Mouse (Mus musculus) kidney, embryonic 14.5 days (tissue): ENCODE measurements around the gene Tex2. TPM values are rescaled to one million over a fixed set of nuclear protein-coding genes. Genes with fewer than 3 reads are reported as not detected.
"Not testable (repeated sequence)": the region's sequence is repeated elsewhere in the genome, so short reads cannot be mapped to it uniquely, and the experiment has no call there.

ENCODE experiments used
- ATAC-seq: fragments of 200-750 bp; cut with Nextera tagmentation; 2 replicates; pipeline ENCODE4 v1.8.0; 2017; ENCODE audit warnings: moderate number of reproducible peaks, mild to moderate bottlenecking, moderate TSS enrichment, moderate library complexity; ENCODE audit not compliant: low FRiP score, low TSS enrichment
- H3K27ac ChIP-seq: fragments of 300-500 bp; sonication (generic); 2 replicates; pipeline ENCODE4 v1.5.1; 2014; ENCODE audit warnings: low read depth, mild to moderate bottlenecking, low read length, moderate library complexity, mixed read lengths
- H3K27me3 ChIP-seq: fragments of 300-500 bp; sonication (generic); 2 replicates; pipeline ENCODE4 v1.6.1; 2014; ENCODE audit warnings: mild to moderate bottlenecking, low read length; ENCODE audit not compliant: control insufficient read depth, insufficient read depth
- H3K36me3 ChIP-seq: fragments of 300-500 bp; sonication (generic); 2 replicates; pipeline ENCODE4 v1.6.1; 2014; ENCODE audit warnings: low read length, mixed read lengths; ENCODE audit not compliant: control insufficient read depth, insufficient read depth
- H3K4me1 ChIP-seq: fragments of 300-500 bp; sonication (generic); 2 replicates; pipeline ENCODE4 v1.6.1; 2014; ENCODE audit warnings: low read length, mixed read lengths; ENCODE audit not compliant: control insufficient read depth, insufficient read depth
- H3K4me2 ChIP-seq: fragments of 300-500 bp; sonication (generic); replicated peaks from 2 replicates; pipeline ENCODE4 v1.6.1; 2014; ENCODE audit warnings: low read depth, mild to moderate bottlenecking, low read length
- H3K4me3 ChIP-seq: fragments of 300-500 bp; sonication (generic); 2 replicates; pipeline ENCODE4 v1.5.1; 2014; ENCODE audit warnings: mild to moderate bottlenecking, low read length
- H3K9ac ChIP-seq: fragments of 300-500 bp; sonication (generic); 2 replicates; pipeline ENCODE4 v1.6.1; 2014; ENCODE audit warnings: low read depth, mild to moderate bottlenecking, low read length, moderate library complexity
- H3K9me3 ChIP-seq: fragments of 300-500 bp; sonication (generic); 2 replicates; pipeline ENCODE4 v1.6.1; 2016; ENCODE audit warnings: low read length; ENCODE audit not compliant: control insufficient read depth
- WGBS: fragments of 180-500 bp; shearing (Covaris S2); extraction: QIAGEN DNeasy Blood & Tissue Kit; methylation state at CpG from one replicate; pipeline ENCODE4 v1.1.7; 2014; 5-methylcytosine and 5-hydroxymethylcytosine counted together
- polyA plus RNA-seq: library from polyadenylated mRNA; unstranded; fragments of >200 nt; fragmentation: Nextera tagmentation; extraction: Ambion mirVana; gene quantifications from 2 replicates; pipeline ENCODE4 v1.2.1, GENCODE M21; 2014

Gene Tex2
- polyA plus RNA-seq, 1 experiment from 2014 or later, result 9.7 TPM

- not testable (repeated sequence) for H3K27ac ChIP-seq, H3K9ac ChIP-seq, H3K4me3 ChIP-seq, H3K4me2 ChIP-seq, H3K27me3 ChIP-seq, H3K4me1 ChIP-seq, H3K36me3 ChIP-seq, H3K9me3 ChIP-seq, ATAC-seq
- WGBS, result 88% methylated on average over 8 of the region's 10 CpGs
These were observed 35.4 kb downstream of the Tex2 start for GRCm38 (mm10) chr11:106577624-106578355.

DNA sequence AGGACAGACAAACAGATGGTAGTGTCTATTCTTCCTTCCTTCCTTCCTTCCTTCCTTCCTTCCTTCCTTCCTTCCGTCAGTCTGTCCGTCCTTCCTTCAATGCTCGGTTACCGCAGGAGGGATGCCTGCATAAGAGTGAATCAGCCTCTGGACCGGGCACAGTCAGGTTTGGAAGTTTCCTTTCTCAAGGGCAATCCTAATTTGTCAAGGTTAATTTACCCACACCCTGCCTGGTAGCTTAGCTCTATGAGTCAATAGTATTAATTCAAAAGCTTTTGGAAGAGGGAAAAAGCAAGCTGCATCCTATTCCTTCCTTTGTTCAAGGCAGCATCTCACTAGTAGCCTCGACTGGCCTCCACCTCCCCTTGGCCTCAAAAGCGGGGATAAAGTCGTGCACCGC lies 38.8 kb downstream of the Tex2 start:
- 78% methylated on average over 9 of the region's 9 CpGs for WGBS
- H3K27me3 ChIP-seq, result no peaks in the 10 kb centered on the region
- H3K9ac ChIP-seq, result no peak overlapping the region
- peaks cover 16% of the 10 kb centered on the region for H3K4me1 ChIP-seq
- H3K27ac ChIP-seq, result no peak overlapping the region
- no peaks in the 10 kb centered on the region for H3K36me3 ChIP-seq
- ATAC-seq, result no peak
- H3K4me2 ChIP-seq, result no peak overlapping the region
- no peak overlapping the region for H3K4me3 ChIP-seq
- no peaks in the 10 kb centered on the region for H3K9me3 ChIP-seq

DNA sequence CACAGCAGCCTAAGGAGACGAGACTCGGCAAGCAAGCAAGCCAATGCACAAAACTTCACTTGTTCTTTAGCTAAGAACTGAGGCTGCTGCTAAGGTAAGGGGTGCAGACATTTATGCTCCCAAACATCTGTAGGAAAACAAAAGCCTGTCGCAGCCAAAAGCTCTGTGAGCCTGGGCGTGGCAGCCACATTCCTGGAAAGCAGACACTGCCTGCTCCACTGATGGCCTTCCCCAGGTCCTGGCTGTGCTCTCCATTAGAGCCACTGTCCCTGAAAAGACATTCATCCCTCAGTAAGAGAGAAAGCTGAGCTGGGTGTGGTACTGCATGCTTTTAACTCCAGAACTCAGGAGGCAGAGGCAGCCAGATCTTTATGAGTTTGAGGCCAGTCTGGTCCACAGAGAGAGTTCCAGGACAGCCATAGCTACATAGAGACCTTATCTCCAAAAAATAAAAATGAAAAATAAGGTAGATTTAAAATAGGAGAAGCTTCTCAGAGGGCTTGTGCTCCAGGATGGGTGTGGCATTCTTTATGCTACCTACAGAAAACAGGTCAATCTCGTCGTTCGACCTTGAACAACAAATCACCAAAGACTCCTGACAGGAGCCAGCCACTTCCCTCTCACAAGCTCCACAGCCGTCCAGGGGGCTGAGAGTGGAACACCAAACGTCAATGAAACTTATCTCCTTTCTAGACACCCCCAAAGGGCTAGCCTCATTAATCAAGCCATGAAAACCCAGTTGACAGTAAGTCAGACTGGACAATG lies 39.6 kb downstream of the Tex2 start:
- no peak for ATAC-seq
- WGBS, result 34% methylated on average over 9 of the region's 9 CpGs
- H3K9me3 ChIP-seq, result no peaks in the 10 kb centered on the region

GRCm38 (mm10) chr11:106572958-106573357 lies 40.3 kb downstream of the Tex2 start:
- no peak overlapping the region for H3K4me2 ChIP-seq
- 0 out of 2 replicates have a peak, but pooled peaks cover 2% of the 10 kb centered on the region for H3K36me3 ChIP-seq
- H3K4me3 ChIP-seq, result no peak overlapping the region

More for the DNA sequence above, 39.6 kb downstream of the Tex2 start:
- no peak overlapping the region for H3K27ac ChIP-seq
- no peaks in the 10 kb centered on the region for H3K27me3 ChIP-seq
- no peaks in the 10 kb centered on the region for H3K36me3 ChIP-seq
- no peak overlapping the region for H3K9ac ChIP-seq
- no peak overlapping the region for H3K4me2 ChIP-seq
- H3K4me3 ChIP-seq, result no peak overlapping the region
- H3K4me1 ChIP-seq, result peaks cover 16% of the 10 kb centered on the region

GRCm38 (mm10) chr11:106572020-106572782 lies 41.0 kb downstream of the Tex2 start:
- H3K9ac ChIP-seq, result no peak overlapping the region
- no peak overlapping the region for H3K27ac ChIP-seq
- ATAC-seq, result peak; percentile 70

More at GRCm38 (mm10) chr11:106572958-106573357, 40.3 kb downstream of the Tex2 start:
- H3K27ac ChIP-seq, result no peak overlapping the region
- H3K27me3 ChIP-seq, result no peaks in the 10 kb centered on the region
- WGBS, result 37% methylated on average over 9 of the region's 9 CpGs
- peaks cover 16% of the 10 kb centered on the region for H3K4me1 ChIP-seq
- no peak overlapping the region; the same call in 1 of the 2 replicates for H3K9ac ChIP-seq
- no peak for ATAC-seq
- H3K9me3 ChIP-seq, result no peaks in the 10 kb centered on the region

GRCm38 (mm10) chr11:106571026-106571983 lies 41.9 kb downstream of the Tex2 start:
- no peak for ATAC-seq
- Histone ChIP-seq H3K9me3 (no peaks in the 10 kb centered on the region), H3K36me3 (peaks cover 17% of the 10 kb centered on the region; the same call in 1 of the 2 replicates), H3K4me1 (peaks cover 16% of the 10 kb centered on the region), H3K4me2 (no peak overlapping the region), H3K27me3 (no peaks in the 10 kb centered on the region), H3K4me3 (no peak overlapping the region), H3K27ac (no peak overlapping the region), H3K9ac (no peak overlapping the region)
- WGBS, result 86% methylated on average over 11 of the region's 11 CpGs

More at GRCm38 (mm10) chr11:106572020-106572782, 41.0 kb downstream of the Tex2 start:
- WGBS, result 14% methylated on average over 15 of the region's 15 CpGs
- H3K4me3 ChIP-seq, result no peak overlapping the region
- H3K9me3 ChIP-seq, result no peaks in the 10 kb centered on the region
- peaks cover 10% of the 10 kb centered on the region; the same call in 1 of the 2 replicates for H3K36me3 ChIP-seq
- no peaks in the 10 kb centered on the region for H3K27me3 ChIP-seq
- H3K4me1 ChIP-seq, result peaks cover 16% of the 10 kb centered on the region
- no peak overlapping the region for H3K4me2 ChIP-seq

- H3K4me2 ChIP-seq, result no peak overlapping the region
- WGBS, result 89% methylated on average over 14 of the region's 14 CpGs
These were observed 44.8 kb downstream of the Tex2 start for GRCm38 (mm10) chr11:106568329-106568960.

More at GRCm38 (mm10) chr11:106568329-106568960, 44.8 kb downstream of the Tex2 start:
- no peaks in the 10 kb centered on the region for H3K9me3 ChIP-seq
- no peaks in the 10 kb centered on the region for H3K27me3 ChIP-seq
- no peak overlapping the region for H3K27ac ChIP-seq
- no peak for ATAC-seq
- H3K4me1 ChIP-seq, result peaks cover 16% of the 10 kb centered on the region
- H3K36me3 ChIP-seq, result peaks cover 17% of the 10 kb centered on the region; the same call in 1 of the 2 replicates
- H3K4me3 ChIP-seq, result no peak overlapping the region
- H3K9ac ChIP-seq, result no peak overlapping the region
